Comparison of ENCODE assay signal across 7 mouse cellular contexts in genomic region chr1:167211979-167212614, GRCm38 (mm10).
A peak's percentile ranks its signal among the peaks of the same experiment; 100 is the strongest.
DNase-seq lines count a peak whose midpoint lies in the region; ATAC-seq and TF ChIP-seq lines count a peak whose summit lies in the region.

No protein-coding gene starts in this region.

- H3K4me2 ChIP-seq in lung, embryonic 14.5 days = no peak overlapping the region

- no peaks in the 10 kb centered on the region for H3K9me3 ChIP-seq in ES-E14 (ENCODE audit: control insufficient read depth, insufficient read depth, low read depth, low read length)
- H3K9me3 ChIP-seq in lung, embryonic 14.5 days (ENCODE audit: low read depth, low read length) = no peaks in the 10 kb centered on the region

- no peaks in the 10 kb centered on the region for H3K4me1 ChIP-seq in ES-E14 (ENCODE audit: control insufficient read depth in 2 of 2, insufficient read depth in 2 of 2, low read length in 2 of 2, poor library complexity in 1 of 2)
- H3K4me1 ChIP-seq in lung, embryonic 14.5 days (ENCODE audit: insufficient read depth) = no peaks in the 10 kb centered on the region

- DNase-seq in ES-E14 (ENCODE audit: low read depth, low spot score) = peak; percentile 56
- peak; percentile 78 for DNase-seq in adrenal gland, postnatal 14 days
- DNase-seq in embryo, embryonic 11.5 days (ENCODE audit: low read depth, low spot score) = peak; percentile 38
- DNase-seq in layer of hippocampus, adult 11-12 months (ENCODE audit: low spot score) = peak; percentile 73
- DNase-seq in lung, embryonic 14.5 days = peak; percentile 70
- peak; percentile 58 for DNase-seq in ovary, postnatal 14 days (ENCODE audit: low spot score)

- ATAC-seq in hematopoietic stem cell, adult 5-6 weeks (replicated peaks in 1 of 2; ENCODE audit: insufficient read depth in 1 of 2, low FRiP score in 2 of 2, low TSS enrichment in 1 of 2, low read depth in 1 of 2, poor library complexity in 2 of 2, severe bottlenecking in 2 of 2) = peak; percentile 75 to 90
- ATAC-seq in lung, embryonic 14.5 days (ENCODE audit: insufficient read depth) = peak; percentile 56; the same call in 1 of the 2 replicates

- no peaks in the 10 kb centered on the region for H3K27me3 ChIP-seq in lung, embryonic 14.5 days (ENCODE audit: insufficient read depth, low read length)

- H3K9ac ChIP-seq in ES-E14 (ENCODE audit: insufficient read depth, low read depth, low read length, poor library complexity, severe bottlenecking) = no peak overlapping the region; the same call in 1 of the 2 replicates
- H3K9ac ChIP-seq in lung, embryonic 14.5 days = no peak overlapping the region

- 24% methylated on average over 7 of the region's 7 CpGs for WGBS in lung, embryonic 14.5 days

- H3K36me3 ChIP-seq in ES-E14 (ENCODE audit: control insufficient read depth, insufficient read depth, low read length, poor library complexity, severe bottlenecking) = no peaks in the 10 kb centered on the region
- H3K36me3 ChIP-seq in lung, embryonic 14.5 days (ENCODE audit: insufficient read depth) = no peaks in the 10 kb centered on the region

- no peak overlapping the region for H3K27ac ChIP-seq in ES-E14 (ENCODE audit: insufficient read depth, low read depth, low read length, poor library complexity, severe bottlenecking)
- no peak overlapping the region for H3K27ac ChIP-seq in lung, embryonic 14.5 days (ENCODE audit: low read depth)

- TF ChIP-seq CTCF in lung, embryonic 14.5 days (IDR thresholded peaks at IDR 0.05; ENCODE audit: low read depth) = peak; percentile 89

- in situ Hi-C loops in ES-E14 (cut with MboI; ENCODE audit: low sequenced_read_pairs in 2 of 2, unreplicated experiment in 2 of 2) = loop anchor here in 1 of 2 experiments (25.0 kb wide), 1 partner anchor 425 kb away; no protein-coding TSS in a partner anchor

- H3K4me3 ChIP-seq in ES-E14 (ENCODE audit: insufficient read depth in 1 of 2, low read depth in 1 of 2, low read length in 2 of 2, poor library complexity in 1 of 2, severe bottlenecking in 1 of 2) = no peak overlapping the region
- H3K4me3 ChIP-seq in lung, embryonic 14.5 days (ENCODE audit: low read depth, low read length) = no peak overlapping the region

TF ChIP-seq in ES-E14, 5 proteins besides CTCF, POLR2A, EP300 and RAD21:
- TF ChIP-seq MAFK (IDR thresholded peaks at IDR 0.05; ENCODE audit: insufficient read depth, low read depth, low read length) (peak; percentile 89), HCFC1 (IDR thresholded peaks at IDR 0.05; ENCODE audit: borderline replicate concordance, insufficient read depth, low read length) (no peak), ZC3H11A (IDR thresholded peaks at IDR 0.05; ENCODE audit: borderline replicate concordance, low read depth, low read length) (peak; percentile 87)
TF ChIP-seq in ES-E14: peak in this region for 2.
